Mouse (Mus musculus) embryonic stem cell, embryonic (primary cell): Measurements from ENCODE around the gene Gimd1.

Source experiments
- CTCF ChIA-PET, 4 experiments: fragments of 300-600 bp in 2 of 4; fragments of 350-600 bp in 2 of 4; sonication (Branson Sonifier 250); formaldehyde crosslinking; loops; one replicate each; lab custom pipeline; 2022; ENCODE audit warnings: inconsistent platforms in 2 of 4; lab: Charles Lee
- POLR2A ChIA-PET, 4 experiments: fragments of 300-600 bp in 2 of 4; fragments of 350-600 bp in 2 of 4; sonication (Branson Sonifier 250); formaldehyde crosslinking; loops; one replicate each; lab custom pipeline; 2022; ENCODE audit warnings: antibody characterized with exemption in 4 of 4, inconsistent platforms in 1 of 4; lab: Charles Lee

Gimd1 gene

GRCm38 (mm10) chr3:132629601-132630239 lies at the start of gene Gimd1:
Gimd1 (plus strand) TSS chr3:132629820.
- CTCF ChIA-PET, result no interaction called here
- POLR2A ChIA-PET, result no interaction called here

- CTCF ChIA-PET, result no interaction called here
- POLR2A ChIA-PET, result no interaction called here
Measured at GRCm38 (mm10) chr3:132581198-132581597, 48.4 kb upstream of the Gimd1 start.

GRCm38 (mm10) chr3:132582339-132582738 lies 47.3 kb upstream of the Gimd1 start:
- CTCF ChIA-PET, result interaction anchor here in 1 of 4 experiments (0.6 kb wide), 1 partner anchor 12 kb away, joined by 4 read pairs; no protein-coding TSS in a partner anchor
- POLR2A ChIA-PET, result no interaction called here

- CTCF ChIA-PET, result no interaction called here
- POLR2A ChIA-PET, result no interaction called here
Measured at GRCm38 (mm10) chr3:132585122-132585972, 44.3 kb upstream of the Gimd1 start.

- CTCF ChIA-PET, result no interaction called here
- POLR2A ChIA-PET, result no interaction called here
Measured at GRCm38 (mm10) chr3:132588146-132588545, 41.5 kb upstream of the Gimd1 start.

GRCm38 (mm10) chr3:132590010-132590409 lies 39.6 kb upstream of the Gimd1 start:
- CTCF ChIA-PET, result no interaction called here
- POLR2A ChIA-PET, result no interaction called here

GRCm38 (mm10) chr3:132590604-132591003 lies 39.0 kb upstream of the Gimd1 start:
- ChIA-PET POLR2A (no interaction called here), CTCF (no interaction called here)

GRCm38 (mm10) chr3:132628741-132629140 lies 879 bp upstream of the Gimd1 start:
- CTCF ChIA-PET, result no interaction called here
- POLR2A ChIA-PET, result no interaction called here

GRCm38 (mm10) chr3:132633261-132633660 lies 3.6 kb downstream of the Gimd1 start:
- POLR2A ChIA-PET, result no interaction called here
- CTCF ChIA-PET, result no interaction called here

GRCm38 (mm10) chr3:132637080-132637479 lies 7.5 kb downstream of the Gimd1 start:
- ChIA-PET CTCF (no interaction called here), POLR2A (no interaction called here)

GRCm38 (mm10) chr3:132644071-132644470 lies 14.5 kb downstream of the Gimd1 start:
- ChIA-PET CTCF (no interaction called here), POLR2A (no interaction called here)

- CTCF ChIA-PET, result no interaction called here
- POLR2A ChIA-PET, result no interaction called here
Measured at GRCm38 (mm10) chr3:132646814-132647213, 17.2 kb downstream of the Gimd1 start.

- POLR2A ChIA-PET, result interaction anchor here in 1 of 4 experiments (1.5 kb wide), 1 partner anchor 46 kb away, joined by 3 read pairs; no protein-coding TSS in a partner anchor
- CTCF ChIA-PET, result interaction anchor here in 1 of 4 experiments (0.6 to 1.0 kb wide), 2 partner anchors 23 to 676 kb away, joined by 5 to 7 read pairs; no protein-coding TSS in a partner anchor
Measured at GRCm38 (mm10) chr3:132649368-132649767, 19.7 kb downstream of the Gimd1 start.

GRCm38 (mm10) chr3:132650191-132650590 lies 20.6 kb downstream of the Gimd1 start:
- POLR2A ChIA-PET, result interaction anchor here in 1 of 4 experiments (1.5 kb wide), 1 partner anchor 45 kb away, joined by 3 read pairs; no protein-coding TSS in a partner anchor
- CTCF ChIA-PET, result interaction anchor here in 1 of 4 experiments (0.6 kb wide), 1 partner anchor 677 kb away, joined by 5 read pairs; no protein-coding TSS in a partner anchor

- CTCF ChIA-PET, result no interaction called here
Measured at GRCm38 (mm10) chr3:132651776-132652175, 22.2 kb downstream of the Gimd1 start.

GRCm38 (mm10) chr3:132653959-132654358 lies 24.3 kb downstream of the Gimd1 start:
- CTCF ChIA-PET, result no interaction called here
- POLR2A ChIA-PET, result no interaction called here

More at GRCm38 (mm10) chr3:132651776-132652175, 22.2 kb downstream of the Gimd1 start:
- POLR2A ChIA-PET, result no interaction called here

GRCm38 (mm10) chr3:132655955-132656354 lies 26.3 kb downstream of the Gimd1 start:
- POLR2A ChIA-PET, result interaction anchor here in 1 of 4 experiments (1.4 kb wide), 1 partner anchor 13 kb away, joined by 3 read pairs; no protein-coding TSS in a partner anchor
- CTCF ChIA-PET, result no interaction called here

GRCm38 (mm10) chr3:132677494-132677893 lies 47.9 kb downstream of the Gimd1 start:
- POLR2A ChIA-PET, result interaction anchor here in 1 of 4 experiments (0.6 kb wide), 1 partner anchor 500 kb away, joined by 4 read pairs; no protein-coding TSS in a partner anchor
- CTCF ChIA-PET, result no interaction called here

GRCm38 (mm10) chr3:132683447-132684230 lies 54.0 kb downstream of the Gimd1 start, which contains the start of gene Tbck:
Tbck (plus strand) TSS chr3:132684144.
- ChIA-PET CTCF (no interaction called here), POLR2A (interaction anchor here in 2 of 4 experiments (0.7 to 2.4 kb wide), 13 partner anchors 8 to 1574 kb away, joined by 3 to 9 read pairs (median 4); partner anchors contain the start of genes Gstcd (in 1 of the 2), Ints12 (in 1 of the 2) and Lef1 (in 1 of the 2))
